Mouse (Mus musculus): Measurements from ENCODE around the gene Tcl1b2.

- TF ChIP-seq POLR2A (IDR thresholded peaks at IDR 0.05; ENCODE audit: borderline replicate concordance, insufficient read depth, low read length), result no peak
- TF ChIP-seq CTCF (IDR thresholded peaks at IDR 0.05; ENCODE audit: borderline replicate concordance, insufficient read depth, low read depth, low read length), result no peak
Measured at GRCm38 (mm10) chr12:105099466-105100044, 46.3 kb upstream of the Tcl1b2 start.

Data from cerebellum, adult 2 months (tissue).